Mouse (Mus musculus): ENCODE results near the gene Nfatc3. TPM values are rescaled to one million over a fixed set of nuclear protein-coding genes. Genes with fewer than 3 reads are reported as not detected.

Nfatc3 gene
- total and polyA plus RNA-seq, 3 experiments: 29.0 to 96.3 (median 37.8) TPM

DNA sequence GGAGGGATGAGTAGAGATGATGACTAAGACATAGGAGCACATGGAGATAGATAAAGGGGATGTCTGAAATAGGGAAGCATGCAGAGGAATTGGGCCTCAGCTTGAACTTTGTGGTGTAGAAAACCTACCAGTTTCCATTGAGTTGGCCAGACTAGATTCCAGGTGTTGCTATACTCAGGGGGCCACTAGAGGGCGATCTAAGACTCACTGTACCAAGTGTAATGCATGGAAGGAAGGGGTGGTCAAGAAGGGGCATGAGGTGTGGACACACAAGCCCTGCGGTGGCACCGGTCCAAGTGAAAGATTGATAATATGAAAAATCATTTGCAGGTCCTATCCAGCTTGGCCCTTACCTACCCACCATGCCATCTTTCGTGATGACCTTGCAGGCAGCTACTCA lies 106.8 kb downstream of the Nfatc3 start:
- peaks cover 14% of the 10 kb centered on the region for H3K79me2 ChIP-seq (replicated peaks; ENCODE audit: control insufficient read depth, extremely low read depth, insufficient read depth, poor library complexity, severe bottlenecking)
- H3K9ac ChIP-seq (ENCODE audit: insufficient read depth, low read depth): no peak overlapping the region
- in situ Hi-C loops (cut with MboI; ENCODE audit: low pct_ligation_motif_present, low pct_unique_long_range_greater_than_20kb, low sequenced_read_pairs) (loop anchor here (5.0 kb wide), 1 partner anchor 47 kb away; the partner anchor contains the start of genes Prmt7 and Slc7a6os), dilution Hi-C loops (cut with MboI; ENCODE audit: extremely low pct_ligation_motif_present, extremely low pct_unique_long_range_greater_than_20kb, low sequenced_read_pairs) (no loop called here)
- no peak overlapping the region for H3K27ac ChIP-seq (ENCODE audit: insufficient read depth, low read depth)
- TF ChIP-seq IRF4 (IDR thresholded peaks at IDR 0.05; ENCODE audit: low read depth, low read length) (0 out of 2 replicates have a peak, but pooled peaks have one; percentile 29), MYC (IDR thresholded peaks at IDR 0.05; ENCODE audit: low read depth, low read length) (peak; percentile 76; the same call in 1 of the 2 replicates), ZKSCAN1 (IDR thresholded peaks at IDR 0.05; ENCODE audit: borderline replicate concordance, low read depth, low read length) (no peak), CTCF (conservative IDR thresholded peaks at IDR 0.05 in 1 of 2, IDR thresholded peaks at IDR 0.05 in 1 of 2; ENCODE audit: low read depth in 2 of 2, low read length in 2 of 2) (peak; percentile 90 to 93), NELFE (IDR thresholded peaks at IDR 0.05; ENCODE audit: low read depth, low read length) (peak; percentile 42; the same call in 1 of the 2 replicates), ETS1 (conservative IDR thresholded peaks at IDR 0.05; ENCODE audit: low read depth, low read length) (no peak), TCF12 (IDR thresholded peaks at IDR 0.05; ENCODE audit: low read depth, low read length) (0 out of 2 replicates have a peak, but pooled peaks have one; percentile 34), SMC3 (IDR thresholded peaks at IDR 0.05; ENCODE audit: low read depth, low read length) (peak; percentile 86), RAD21 (IDR thresholded peaks at IDR 0.05; ENCODE audit: low read depth, low read length) (peak; percentile 80)
- peak; percentile 74 for DNase-seq (ENCODE audit: extremely low read depth)
- no peaks in the 10 kb centered on the region for H3K9me3 ChIP-seq (replicated peaks; ENCODE audit: low read length)
- H3K27me3 ChIP-seq (replicated peaks): no peaks in the 10 kb centered on the region
- H3K36me3 ChIP-seq (replicated peaks in 1 of 2; ENCODE audit: control insufficient read depth in 1 of 2, insufficient read depth in 1 of 2, low read length in 1 of 2): peaks cover 28 to 46% of the 10 kb centered on the region in 2 experiments
- H3K4me1 ChIP-seq (ENCODE audit: control insufficient read depth in 1 of 2, insufficient read depth in 2 of 2): peaks cover 0 to 6% of the 10 kb centered on the region in 2 experiments; a peak in 1 of 4 replicates
- no peak overlapping the region for H3K4me2 ChIP-seq (ENCODE audit: insufficient read depth, low read depth, poor library complexity, severe bottlenecking)
- H3K4me3 ChIP-seq (replicated peaks in 1 of 3; ENCODE audit: low read depth in 2 of 3, low read length in 2 of 3, poor library complexity in 1 of 3): no peak overlapping the region

DNA sequence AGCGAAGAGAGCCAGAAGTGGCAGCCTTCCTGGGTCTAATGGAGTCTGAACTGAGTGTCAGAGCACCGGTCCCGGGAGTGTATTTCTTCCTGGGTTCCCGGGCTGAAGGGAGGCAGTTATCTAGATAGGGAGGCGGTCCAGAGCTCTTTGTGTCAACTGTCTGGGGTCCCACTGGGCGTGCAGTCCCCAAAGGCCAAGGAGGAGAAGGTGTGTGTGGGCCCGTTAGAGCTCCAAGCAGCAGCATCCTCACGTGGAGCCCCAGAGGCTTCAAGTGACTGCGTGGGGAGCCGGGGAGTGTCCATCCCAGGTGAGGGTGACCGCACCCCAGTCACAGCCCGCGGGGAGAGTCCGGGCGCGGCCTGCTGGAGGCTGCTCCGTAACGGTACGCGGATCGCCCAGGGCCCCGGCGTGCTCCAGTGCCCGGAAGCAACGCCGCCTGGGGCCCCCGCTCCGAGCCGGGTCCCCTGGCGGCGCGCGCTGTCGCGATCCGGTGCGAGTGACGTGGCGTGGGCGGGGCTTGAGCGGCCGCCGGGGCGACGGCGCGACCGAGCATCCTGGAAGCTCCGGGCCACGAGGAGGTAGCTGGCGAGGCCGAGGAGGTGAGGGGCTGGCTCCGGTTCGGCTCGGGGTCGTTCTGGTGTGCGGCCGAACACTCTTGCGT lies 109.8 kb downstream of the Nfatc3 start, which contains the start of gene Slc7a6:
TSS of gene Slc7a6 (plus strand) at position 502 of the 661 bp plus-strand sequence.
- H3K36me3 ChIP-seq (replicated peaks in 1 of 2; ENCODE audit: control insufficient read depth in 1 of 2, insufficient read depth in 1 of 2, low read length in 1 of 2): peaks cover 4 to 27% of the 10 kb centered on the region in 2 experiments
- H3K4me2 ChIP-seq (ENCODE audit: insufficient read depth, low read depth, poor library complexity, severe bottlenecking): peak within 1 kb of the TSS; percentile 99
- peak; percentile 70 for DNase-seq (ENCODE audit: extremely low read depth)
- H3K9me3 ChIP-seq (replicated peaks; ENCODE audit: low read length): no peaks in the 10 kb centered on the region
- peaks cover 0 to 16% of the 10 kb centered on the region in 2 experiments; a peak in 1 of 4 replicates for H3K4me1 ChIP-seq (ENCODE audit: control insufficient read depth in 1 of 2, insufficient read depth in 2 of 2)
- peak within 1 kb of the TSS; percentile 57 for H3K27ac ChIP-seq (ENCODE audit: insufficient read depth, low read depth)
- peak within 1 kb of the TSS; percentile 88 to 93 (median 91) for H3K4me3 ChIP-seq (replicated peaks in 1 of 3; ENCODE audit: low read depth in 2 of 3, low read length in 2 of 3, poor library complexity in 1 of 3)
- in situ Hi-C loops (cut with MboI; ENCODE audit: low pct_ligation_motif_present, low pct_unique_long_range_greater_than_20kb, low sequenced_read_pairs): loop anchor here (5.0 kb wide), 1 partner anchor 44 kb away; the partner anchor contains the start of genes Prmt7 and Slc7a6os
- dilution Hi-C loops (cut with MboI; ENCODE audit: extremely low pct_ligation_motif_present, extremely low pct_unique_long_range_greater_than_20kb, low sequenced_read_pairs): no loop called here
- H3K27me3 ChIP-seq (replicated peaks): no peaks in the 10 kb centered on the region
- H3K79me2 ChIP-seq (replicated peaks; ENCODE audit: control insufficient read depth, extremely low read depth, insufficient read depth, poor library complexity, severe bottlenecking): peaks cover 30% of the 10 kb centered on the region
- H3K9ac ChIP-seq (ENCODE audit: insufficient read depth, low read depth): peak within 1 kb of the TSS; percentile 93
- TF ChIP-seq MXI1 (IDR thresholded peaks at IDR 0.05; ENCODE audit: low read depth, low read length): peak; percentile 92
- no peak for TF ChIP-seq ETS1 (conservative IDR thresholded peaks at IDR 0.05; ENCODE audit: low read depth, low read length)
- no peak for TF ChIP-seq PAX5 (IDR thresholded peaks at IDR 0.05; ENCODE audit: low read length)
- peak; percentile 92 for TF ChIP-seq POLR2A (IDR thresholded peaks at IDR 0.05; ENCODE audit: low read depth, low read length)
- TF ChIP-seq TBP (conservative IDR thresholded peaks at IDR 0.05; ENCODE audit: low read depth, low read length): no peak
- TF ChIP-seq RCOR1 (conservative IDR thresholded peaks at IDR 0.05; ENCODE audit: low read depth, low read length): no peak
- TF ChIP-seq ZMIZ1 (IDR thresholded peaks at IDR 0.05; ENCODE audit: low read depth, low read length): peak; percentile 68
- TF ChIP-seq JUN (IDR thresholded peaks at IDR 0.05; ENCODE audit: insufficient read depth, low read depth, low read length): no peak
- peak; percentile 79; the same call in 1 of the 2 replicates for TF ChIP-seq POLR2AphosphoS2 (IDR thresholded peaks at IDR 0.05; ENCODE audit: low read depth, low read length)
- TF ChIP-seq MAX (IDR thresholded peaks at IDR 0.05; ENCODE audit: low read length): peak; percentile 86
- TF ChIP-seq NELFE (IDR thresholded peaks at IDR 0.05; ENCODE audit: low read depth, low read length): peak; percentile 92
- no peak; the same call in none of the 2 replicates for TF ChIP-seq BHLHE40 (IDR thresholded peaks at IDR 0.05; ENCODE audit: low read depth, low read length)
- TF ChIP-seq CTCF (conservative IDR thresholded peaks at IDR 0.05 in 1 of 2, IDR thresholded peaks at IDR 0.05 in 1 of 2; ENCODE audit: low read depth in 2 of 2, low read length in 2 of 2): no peak
- TF ChIP-seq TCF12 (IDR thresholded peaks at IDR 0.05; ENCODE audit: low read depth, low read length): peak; percentile 86
- no peak for TF ChIP-seq MEF2A (IDR thresholded peaks at IDR 0.05; ENCODE audit: borderline replicate concordance, low read depth, low read length)
- peak; percentile 80; the same call in 1 of the 2 replicates for TF ChIP-seq SIN3A (IDR thresholded peaks at IDR 0.05; ENCODE audit: low read length)
- TF ChIP-seq NRF1 (IDR thresholded peaks at IDR 0.05; ENCODE audit: low read depth, low read length): peak; percentile 61
- TF ChIP-seq MYC (IDR thresholded peaks at IDR 0.05; ENCODE audit: low read depth, low read length): peak; percentile 36; the same call in 1 of the 2 replicates
- no peak for TF ChIP-seq ZNF384 (IDR thresholded peaks at IDR 0.05; ENCODE audit: low read depth, low read length)
- no peak for TF ChIP-seq USF1 (IDR thresholded peaks at IDR 0.05; ENCODE audit: low read depth, low read length)
- peak; percentile 77; the same call in 1 of the 2 replicates for TF ChIP-seq UBTF (IDR thresholded peaks at IDR 0.05; ENCODE audit: low read depth, low read length)
- no peak for TF ChIP-seq JUND (conservative IDR thresholded peaks at IDR 0.05; ENCODE audit: low read depth, low read length)
- peak; percentile 87 for TF ChIP-seq ELF1 (IDR thresholded peaks at IDR 0.05; ENCODE audit: low read depth, low read length)
- peak; percentile 54; the same call in 1 of the 2 replicates for TF ChIP-seq HCFC1 (IDR thresholded peaks at IDR 0.05; ENCODE audit: low read depth, low read length)
